In the genomic region with DNA sequence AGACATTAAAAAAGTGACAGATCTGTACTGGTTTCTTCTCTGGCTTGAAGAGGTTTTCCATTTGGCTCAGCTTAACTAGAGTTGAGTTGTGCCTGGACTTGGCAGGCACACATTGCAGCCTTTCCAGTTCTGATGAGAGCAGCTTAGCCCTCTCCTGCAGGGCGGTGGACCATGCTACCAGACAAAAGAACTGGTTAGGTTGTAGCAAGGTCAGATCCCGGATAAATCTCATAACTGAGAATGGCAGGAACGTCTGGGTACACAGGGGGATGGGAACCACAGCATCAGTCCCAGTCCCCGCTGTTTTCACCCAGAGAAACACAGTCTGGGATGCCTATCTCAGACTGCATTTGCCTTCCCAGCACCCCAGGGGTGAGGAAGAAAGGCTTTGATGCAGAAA, we compare ENCODE assay signal across 9 mouse cellular contexts.
DNase-seq lines count a peak whose midpoint lies in the region; ATAC-seq lines count a peak whose summit lies in the region.
"Had no signal": no experiment of that assay in that cellular context is flagged by ENCODE, and none has a peak within 500 bp of the region (broad histone marks: within the 10 kb centered on the region; RNA-seq: fewer than 3 reads in every experiment).

No protein-coding gene starts in this region.

- no peaks in the 10 kb centered on the region for H3K36me3 ChIP-seq in heart, embryonic 11.5 days (ENCODE audit: control insufficient read depth, insufficient read depth, low read length)
- no peaks in the 10 kb centered on the region for H3K36me3 ChIP-seq in forebrain, embryonic 16.5 days (ENCODE audit: control insufficient read depth, insufficient read depth)
- H3K36me3 ChIP-seq: embryonic facial prominence, embryonic 15.5 days had no signal

- WGBS in heart, embryonic 11.5 days (ENCODE audit: insufficient replicate concordance): 52% methylated on average over 4 of the region's 4 CpGs
- WGBS in forebrain, embryonic 16.5 days: 27% methylated on average over 4 of the region's 4 CpGs

- no peak overlapping the region for H3K4me3 ChIP-seq in heart, embryonic 11.5 days (ENCODE audit: low read depth, low read length)
- H3K4me3 ChIP-seq in forebrain, embryonic 16.5 days (replicated peaks; ENCODE audit: low read length): no peak overlapping the region
- H3K4me3 ChIP-seq: embryonic facial prominence, embryonic 15.5 days had no signal

- DNase-seq in heart, adult 9 months (ENCODE audit: low spot score in 2 of 2): peak; percentile 41 to 45
- DNase-seq in testis, postnatal 14 days (ENCODE audit: low spot score): peak; percentile 41
- no peak for DNase-seq in testis, postnatal 10 days (ENCODE audit: low spot score)
- DNase-seq in thymus, postnatal 14 days: no peak
- DNase-seq in adrenal gland, postnatal 4 days (ENCODE audit: low spot score in 2 of 2): no peak
- DNase-seq in frontal cortex, postnatal 25 days (ENCODE audit: low spot score in 2 of 2): no peak

- H3K27ac ChIP-seq in heart, embryonic 11.5 days (ENCODE audit: low read depth, low read length): no peak overlapping the region
- H3K27ac ChIP-seq in forebrain, embryonic 16.5 days (ENCODE audit: low read length): peak overlapping the region; percentile 26
- H3K27ac ChIP-seq: embryonic facial prominence, embryonic 15.5 days had no signal

- H3K9me3 ChIP-seq in heart, embryonic 11.5 days (replicated peaks; ENCODE audit: control insufficient read depth, low read length): no peaks in the 10 kb centered on the region
- no peaks in the 10 kb centered on the region for H3K9me3 ChIP-seq in forebrain, embryonic 16.5 days (ENCODE audit: control insufficient read depth, low read length)
- H3K9me3 ChIP-seq: embryonic facial prominence, embryonic 15.5 days had no signal

- no peaks in the 10 kb centered on the region for H3K27me3 ChIP-seq in heart, embryonic 11.5 days (ENCODE audit: control insufficient read depth, insufficient read depth, low read length)
- H3K27me3 ChIP-seq in forebrain, embryonic 16.5 days (replicated peaks; ENCODE audit: control insufficient read depth, insufficient read depth, low read length): no peaks in the 10 kb centered on the region
- H3K27me3 ChIP-seq: embryonic facial prominence, embryonic 15.5 days had no signal

- no peak for ATAC-seq in heart, embryonic 11.5 days (replicated peaks; ENCODE audit: insufficient number of reproducible peaks, low FRiP score, low TSS enrichment)
- ATAC-seq in forebrain, embryonic 16.5 days: peak; percentile 65

- H3K4me2 ChIP-seq in heart, embryonic 11.5 days: no peak overlapping the region
- H3K4me2 ChIP-seq in forebrain, embryonic 16.5 days (ENCODE audit: low read length): no peak overlapping the region
- H3K4me2 ChIP-seq: embryonic facial prominence, embryonic 15.5 days had no signal

- peaks cover 2% of the 10 kb centered on the region; the same call in 1 of the 2 replicates for H3K4me1 ChIP-seq in heart, embryonic 11.5 days (ENCODE audit: control insufficient read depth, insufficient read depth, low read length)
- peaks cover 19% of the 10 kb centered on the region for H3K4me1 ChIP-seq in forebrain, embryonic 16.5 days (replicated peaks; ENCODE audit: control insufficient read depth, insufficient read depth, low read length)

- H3K9ac ChIP-seq in heart, embryonic 11.5 days (ENCODE audit: low read depth, low read length): no peak overlapping the region
- H3K9ac ChIP-seq in forebrain, embryonic 16.5 days (replicated peaks; ENCODE audit: low read depth, low read length): no peak overlapping the region
- H3K9ac ChIP-seq: embryonic facial prominence, embryonic 15.5 days had no signal

Comparison
In these comparisons a context has a peak if more than half of its experiments do, and no peak if none do; other contexts are left out.
1. DNase-seq: peak in heart, adult 9 months (2 of 2) and testis, postnatal 14 days (single experiment); none in testis, postnatal 10 days (single experiment), thymus, postnatal 14 days (single experiment), adrenal gland, postnatal 4 days (0 of 2) and frontal cortex, postnatal 25 days (0 of 2).